Mouse (Mus musculus) left cerebral cortex, postnatal 14 days (tissue): ENCODE data around the gene Tmem171. TPM values are rescaled to one million over a fixed set of nuclear protein-coding genes. Genes with fewer than 3 reads are reported as not detected.

Experiments used
- DNase-seq, 2 experiments: peaks; one replicate each; pipeline ENCODE4 v3.0.0; 2021 to 2022; ENCODE audit warnings: low spot score in 2 of 2, mixed read lengths in 1 of 2
- intact Hi-C: fragments of 180-260 bp; cut with DNase I; formaldehyde crosslinking; loops from one replicate; pipeline ENCODE4 v1.15.1; 2025
- long read RNA-seq, 2 experiments: library from polyadenylated mRNA; stranded (forward); transcript quantifications; one replicate each; pipeline ENCODE4 v2.0.0; 2021
- total RNA-seq, 2 experiments: library from RNA; stranded (reverse); gene quantifications; 2 replicates each; pipeline ENCODE4 v1.2.3; 2021

The Tmem171 gene
- total RNA-seq: under 1 TPM; 0.31 to 0.38 TPM
- long read RNA-seq, experiment 1: 0 reads
- long read RNA-seq, experiment 2: 0 reads

DNA sequence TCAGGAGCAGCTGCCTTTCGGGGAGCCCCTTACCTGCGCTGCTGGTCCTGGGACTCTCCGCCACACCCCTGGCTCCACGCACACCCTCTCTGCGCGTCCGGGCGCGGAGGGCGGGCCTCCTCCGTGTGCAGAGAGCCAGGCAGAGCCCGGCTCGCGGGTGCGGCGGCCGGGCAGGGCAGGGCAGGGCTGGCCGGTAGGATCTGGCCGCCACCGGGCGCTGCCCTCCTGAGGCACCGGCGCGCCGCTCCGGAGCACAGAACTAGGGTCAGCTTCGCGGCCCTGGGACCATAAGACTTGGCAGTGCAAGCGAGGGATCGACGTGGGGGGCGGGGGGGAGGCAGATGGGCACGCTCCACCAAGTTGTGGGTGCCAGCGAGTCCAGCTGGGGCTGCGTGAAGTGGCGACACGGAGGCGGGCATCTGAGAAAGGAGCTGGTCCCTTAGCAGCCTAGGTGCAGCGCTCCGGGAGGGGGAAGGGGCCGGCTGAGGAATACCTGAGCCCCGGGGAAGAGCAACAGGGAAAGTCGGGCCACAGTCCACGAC lies at the start of gene Tmem171:
Gene Tmem171, minus strand, starts transcription at position 62 of the 542 bp plus-strand sequence.
- no peak for DNase-seq
- intact Hi-C loops: no loop called here

DNA sequence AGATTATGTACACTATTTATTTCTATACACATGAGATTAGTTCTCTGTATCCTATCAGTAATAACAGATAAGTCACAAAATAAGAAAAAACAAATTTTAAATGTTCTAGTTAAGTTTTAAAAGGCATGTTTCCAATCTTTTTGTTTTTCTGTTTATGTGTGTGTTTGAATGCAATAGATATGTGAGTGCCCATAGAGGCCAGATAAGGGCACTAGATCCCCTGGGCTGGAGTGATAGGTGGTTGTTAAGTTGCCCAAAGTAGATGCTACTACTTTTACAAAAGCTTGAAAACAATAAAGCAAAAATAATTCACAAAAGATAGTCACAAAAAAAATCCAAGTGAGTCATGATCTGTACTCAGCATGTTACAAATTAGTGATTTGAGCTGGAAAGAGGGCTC lies 49.2 kb upstream of the Tmem171 start:
- DNase-seq: no peak
- intact Hi-C loops: no loop called here

DNA sequence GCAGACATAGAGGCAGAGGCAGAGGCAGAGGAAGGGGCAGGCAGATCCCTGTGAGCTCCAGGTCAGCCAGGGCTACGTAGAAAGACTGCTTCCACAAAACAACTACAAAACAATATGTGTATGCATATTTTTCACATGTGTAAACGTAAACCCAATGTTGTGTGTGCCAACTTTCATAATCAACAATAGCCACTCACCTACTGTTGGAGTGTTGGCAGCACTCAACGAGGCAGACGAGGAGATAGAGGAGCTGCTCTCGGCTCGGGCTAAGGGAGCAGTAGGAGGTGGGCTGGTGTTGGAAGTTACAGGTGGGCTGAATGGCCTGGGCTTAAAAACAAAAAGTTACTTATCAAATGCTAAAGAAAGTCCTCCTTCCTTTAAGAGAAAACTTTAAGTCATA lies 48.6 kb upstream of the Tmem171 start:
- DNase-seq: no peak
- intact Hi-C loops: no loop called here

DNA sequence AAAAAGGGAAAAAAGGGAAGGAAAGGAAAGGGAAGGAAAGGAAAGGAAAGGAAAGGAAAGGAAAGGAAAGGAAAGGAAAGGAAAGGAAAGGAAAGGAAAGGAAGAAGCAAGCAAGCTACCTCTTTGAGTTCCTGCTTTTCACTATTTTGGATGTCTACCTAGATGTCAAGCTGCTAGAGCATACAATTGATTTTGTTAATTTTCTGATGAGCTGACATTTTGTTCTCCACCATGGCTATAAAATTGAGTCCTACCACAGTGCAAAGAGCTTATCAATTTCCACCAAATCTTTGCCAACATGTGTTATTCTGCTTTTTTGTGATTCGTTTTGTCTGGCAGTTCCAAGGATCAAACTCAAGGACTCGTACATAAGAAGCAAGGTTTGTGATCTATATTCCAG lies 43.6 kb upstream of the Tmem171 start:
- intact Hi-C loops: no loop called here
- no peak for DNase-seq

DNA sequence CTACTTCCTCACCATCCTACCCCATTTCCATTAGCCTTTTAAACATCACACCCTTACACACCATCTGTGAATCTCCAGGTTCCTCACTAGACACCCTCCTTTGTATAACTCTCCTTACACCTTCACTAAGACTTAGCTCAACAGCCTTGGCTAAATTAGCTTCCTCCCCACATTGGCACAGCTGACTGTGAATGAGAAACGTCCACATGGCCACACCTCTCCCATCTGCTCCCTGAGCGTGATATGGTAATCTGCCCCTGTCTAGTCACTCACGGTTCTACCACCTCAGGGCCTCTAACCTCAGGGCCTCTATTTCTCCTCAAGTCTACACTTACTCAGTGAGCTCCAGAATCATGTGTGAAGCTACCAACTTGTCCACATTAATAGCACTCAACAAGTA lies 38.7 kb upstream of the Tmem171 start:
- DNase-seq: no peak
- intact Hi-C loops: no loop called here

DNA sequence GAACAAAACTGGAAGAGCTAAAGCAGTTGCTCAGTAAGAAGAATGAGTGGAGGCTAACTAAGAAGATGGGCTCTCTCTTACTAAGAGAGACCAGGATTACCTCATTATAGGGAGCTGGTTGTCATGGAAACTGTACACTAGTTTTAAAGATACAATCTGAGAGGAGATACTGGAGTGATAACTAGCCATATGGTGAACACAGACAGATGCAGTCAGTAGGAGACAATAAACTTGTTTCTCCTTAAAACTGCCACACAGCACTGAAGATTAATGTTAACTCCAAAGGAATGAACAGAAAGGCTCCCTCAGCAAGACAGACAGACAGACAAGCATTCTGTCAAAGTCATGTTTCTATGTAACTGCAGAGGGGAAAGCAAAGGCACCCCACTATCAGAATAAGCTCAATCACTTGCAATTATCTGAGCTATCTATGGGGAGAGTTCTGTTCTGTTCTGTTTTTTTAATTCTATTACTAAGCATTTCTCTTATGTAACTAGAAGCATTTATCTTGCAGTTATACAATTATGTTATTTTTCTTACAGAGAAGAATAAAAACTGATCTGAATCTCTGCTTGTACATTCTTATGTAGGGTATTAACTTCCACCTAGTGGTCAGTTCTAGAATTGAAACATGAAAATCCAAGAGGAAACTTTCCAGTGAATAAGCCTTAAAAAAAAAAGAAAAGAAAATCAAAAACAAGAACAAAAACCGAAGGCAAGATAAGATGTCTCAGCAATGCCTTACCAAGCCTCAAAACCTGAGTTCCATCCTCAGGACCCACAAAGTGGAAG lies 34.8 kb upstream of the Tmem171 start:
- DNase-seq: peak in 1 of 2 experiments; percentile 33
- intact Hi-C loops: no loop called here

DNA sequence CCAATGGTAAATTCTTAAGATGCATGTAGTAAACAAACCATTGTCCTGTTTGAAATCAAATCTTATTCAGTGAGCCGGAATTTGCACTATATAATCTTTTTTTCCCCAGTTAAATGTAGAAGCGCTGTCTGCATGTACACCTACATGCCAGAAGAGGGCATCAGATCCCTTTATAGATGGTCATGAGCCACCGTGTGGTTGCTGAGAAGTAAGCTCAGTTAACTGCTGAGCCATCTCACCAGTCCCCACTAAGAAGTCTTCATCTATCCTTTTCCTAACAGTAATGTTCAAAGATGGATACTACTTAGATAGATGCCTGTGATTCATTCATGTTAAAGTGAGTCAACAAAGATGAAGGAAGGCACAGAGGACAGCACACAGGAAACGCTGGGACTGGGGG lies 31.9 kb upstream of the Tmem171 start:
- intact Hi-C loops: loop anchor here (2.0 kb wide), 1 partner anchor 86 kb away; no protein-coding TSS in a partner anchor
- DNase-seq: peak; percentile 46 to 64

DNA sequence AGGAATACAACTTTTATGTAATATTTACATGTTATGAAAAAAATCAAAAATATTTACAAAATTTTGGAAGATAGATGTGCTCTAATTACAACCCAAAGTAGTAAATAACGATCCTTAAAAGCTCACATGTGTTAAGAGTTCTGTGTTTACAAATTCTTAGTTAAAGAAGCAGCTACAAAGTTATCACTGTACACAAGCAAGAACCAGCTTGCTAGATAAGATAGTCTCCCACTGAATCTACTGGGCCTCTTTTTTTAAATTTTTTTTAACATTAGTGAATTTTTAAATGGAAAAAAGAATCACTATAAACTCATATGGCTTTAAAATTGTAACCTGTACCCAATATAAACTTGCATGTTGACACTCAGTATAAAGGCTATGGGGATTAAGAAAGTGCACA lies 28.8 kb upstream of the Tmem171 start:
- DNase-seq: no peak
- intact Hi-C loops: no loop called here

DNA sequence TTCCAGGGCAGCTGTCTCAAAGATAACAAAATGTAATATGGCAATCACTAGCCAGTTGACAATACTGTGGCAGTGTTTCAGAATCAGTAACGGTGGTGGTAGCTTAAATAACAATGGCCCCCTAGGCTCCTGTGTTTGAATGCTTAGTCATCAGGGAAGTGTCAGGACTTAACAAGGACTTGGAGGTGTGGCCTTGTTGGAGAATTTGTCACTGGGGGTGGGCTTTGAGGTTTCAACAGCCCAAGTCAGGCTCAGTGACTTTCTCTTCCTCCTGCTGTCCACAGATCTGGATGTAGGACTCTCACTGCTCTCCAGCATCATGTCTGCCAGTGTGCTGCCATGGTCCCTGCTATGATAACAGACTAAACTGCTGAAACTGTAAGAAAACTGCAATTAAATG lies 27.7 kb upstream of the Tmem171 start:
- no peak for DNase-seq
- intact Hi-C loops: no loop called here

DNA sequence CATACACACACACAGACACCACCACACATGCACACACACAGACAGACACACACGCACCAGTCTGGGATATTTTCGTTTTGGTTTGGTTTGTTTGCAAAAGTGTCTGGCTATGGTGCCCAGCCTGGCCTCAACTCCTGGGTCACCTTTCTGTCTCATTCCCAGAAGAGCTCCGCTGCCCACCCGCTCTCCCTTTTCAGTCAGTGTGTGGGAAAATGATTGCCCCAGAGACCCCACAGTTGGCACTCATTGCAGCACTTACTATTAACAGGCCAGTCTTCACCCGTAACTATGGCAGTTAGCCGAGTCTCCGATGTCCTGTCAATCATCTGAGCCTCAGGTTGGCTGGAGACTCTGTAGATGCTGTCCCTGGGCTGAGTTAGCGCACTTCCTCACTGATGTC lies 21.5 kb upstream of the Tmem171 start:
- intact Hi-C loops: no loop called here
- no peak for DNase-seq

DNA sequence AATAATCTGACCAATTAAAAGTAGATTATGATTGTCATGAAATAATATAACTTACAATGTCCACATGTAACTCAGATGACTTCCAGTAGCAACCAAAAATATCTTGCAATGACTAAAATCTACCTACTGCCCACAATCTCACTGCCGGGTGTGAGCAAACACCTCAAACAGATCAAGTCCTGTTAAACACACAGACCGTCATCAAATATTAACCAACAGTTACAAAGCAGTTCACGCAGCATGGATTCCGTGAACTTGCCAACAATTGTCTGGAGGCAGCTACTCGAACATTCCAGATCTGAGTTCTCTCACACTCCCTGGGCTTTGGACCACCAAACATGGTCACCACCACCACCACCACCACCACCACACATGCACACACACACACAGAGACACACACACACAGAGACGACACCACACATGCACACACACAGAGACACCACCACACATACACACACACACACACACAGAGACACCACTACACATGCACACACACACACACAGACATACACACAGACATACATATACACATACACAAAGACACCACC lies 20.9 kb upstream of the Tmem171 start:
- intact Hi-C loops: no loop called here

DNA sequence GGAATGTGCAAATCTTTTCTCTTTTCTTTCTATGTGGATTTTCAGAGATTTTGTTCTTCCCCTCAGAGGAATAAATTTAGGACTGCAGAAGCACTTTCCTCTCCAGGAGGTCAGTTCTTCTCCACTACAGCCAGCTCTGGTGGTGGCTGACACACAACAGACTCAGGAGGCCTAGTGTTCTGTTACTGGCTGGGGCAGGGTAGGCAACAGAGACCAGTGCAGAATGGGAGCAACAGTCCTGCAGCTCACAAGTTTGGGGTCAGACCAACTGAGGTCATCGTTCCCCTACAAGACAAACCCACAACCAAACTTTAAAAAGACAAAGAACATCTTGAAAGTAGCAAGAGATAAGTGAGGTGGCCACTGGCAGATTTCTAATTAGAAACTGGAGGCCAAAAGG lies 16.0 kb upstream of the Tmem171 start:
- no peak for DNase-seq

More for the DNA sequence above, 20.9 kb upstream of the Tmem171 start:
- DNase-seq: no peak

DNA sequence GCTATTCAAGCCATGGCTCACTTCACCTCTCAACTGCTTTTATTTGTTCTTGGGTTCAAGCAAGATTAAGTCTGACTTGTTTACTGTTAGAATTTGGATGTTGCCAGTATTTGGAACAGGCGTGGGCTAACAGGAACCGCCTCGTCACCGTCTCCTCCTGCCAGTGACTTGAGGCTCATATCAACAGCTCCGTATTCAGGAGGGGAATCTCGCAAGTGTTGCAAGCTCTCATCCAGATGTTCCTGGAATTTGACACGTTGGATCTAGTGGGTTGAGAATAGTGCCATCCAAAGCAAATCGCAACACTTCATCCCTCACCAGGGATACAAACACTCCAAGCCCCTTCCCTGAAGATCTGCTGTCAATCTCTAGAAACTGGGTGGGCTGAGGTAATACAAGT lies 15.6 kb upstream of the Tmem171 start:
- DNase-seq: no peak
- intact Hi-C loops: no loop called here

More for the DNA sequence above, 16.0 kb upstream of the Tmem171 start:
- intact Hi-C loops: no loop called here

DNA sequence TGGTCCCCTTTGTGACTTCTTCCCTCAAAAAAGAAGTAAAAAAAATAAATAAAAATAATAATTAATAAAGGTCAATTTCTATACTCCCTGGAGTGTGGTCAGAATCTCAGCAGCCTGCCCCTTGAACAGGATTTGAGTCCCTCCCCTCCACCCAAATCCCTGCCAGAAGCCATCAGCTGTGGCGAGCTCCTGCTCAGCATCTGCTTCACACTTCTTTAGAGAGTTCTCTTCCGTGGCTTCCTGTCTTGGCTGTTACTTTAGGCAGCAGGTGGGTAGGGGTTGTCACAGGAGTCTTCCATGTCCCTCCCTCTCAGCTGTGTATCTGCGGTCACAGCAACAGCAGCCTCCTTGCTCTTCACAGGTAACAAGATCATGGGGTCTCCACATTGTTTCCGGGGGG lies 10.9 kb upstream of the Tmem171 start:
- intact Hi-C loops: no loop called here
- no peak for DNase-seq

DNA sequence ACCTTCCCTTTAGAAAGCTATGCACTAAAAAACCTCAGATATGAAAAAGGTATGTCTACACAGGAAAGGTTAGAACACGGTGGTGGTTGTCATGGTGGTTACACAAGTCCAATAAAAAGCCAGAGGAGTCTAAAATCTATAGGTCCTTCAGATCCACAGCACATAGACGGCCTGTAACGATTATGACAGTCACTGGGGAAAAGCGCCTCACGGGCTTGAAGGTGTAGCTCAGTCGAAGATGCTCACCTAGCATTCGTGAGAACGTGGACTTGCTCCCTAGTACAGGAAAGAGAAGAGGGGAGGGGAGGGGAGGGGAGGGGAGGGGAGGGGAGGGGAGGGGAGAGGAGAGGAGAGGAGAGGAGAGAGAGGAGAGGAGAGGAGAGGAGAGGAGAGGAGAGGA lies 9.2 kb upstream of the Tmem171 start:
- intact Hi-C loops: no loop called here
- no peak for DNase-seq

DNA sequence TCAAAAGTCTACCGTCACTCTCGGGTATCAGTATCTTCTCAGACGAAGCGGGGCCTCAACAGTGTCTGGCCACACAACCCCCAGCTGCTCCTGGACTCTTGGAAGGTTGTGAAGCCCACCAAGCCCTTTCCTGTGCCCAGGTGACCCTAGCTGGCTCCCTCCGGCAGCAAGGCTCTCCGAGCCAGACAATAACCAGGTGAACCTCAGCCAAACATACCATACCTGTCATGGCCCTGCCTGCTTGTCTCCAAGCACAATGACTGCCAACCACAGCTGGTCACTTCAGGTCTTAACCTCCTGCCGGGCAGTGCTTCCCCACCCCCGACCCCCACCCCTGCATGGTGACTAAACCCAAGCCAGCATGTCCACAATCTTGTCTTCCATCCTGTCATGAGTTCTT lies 7.7 kb upstream of the Tmem171 start:
- intact Hi-C loops: no loop called here
- DNase-seq: no peak

DNA sequence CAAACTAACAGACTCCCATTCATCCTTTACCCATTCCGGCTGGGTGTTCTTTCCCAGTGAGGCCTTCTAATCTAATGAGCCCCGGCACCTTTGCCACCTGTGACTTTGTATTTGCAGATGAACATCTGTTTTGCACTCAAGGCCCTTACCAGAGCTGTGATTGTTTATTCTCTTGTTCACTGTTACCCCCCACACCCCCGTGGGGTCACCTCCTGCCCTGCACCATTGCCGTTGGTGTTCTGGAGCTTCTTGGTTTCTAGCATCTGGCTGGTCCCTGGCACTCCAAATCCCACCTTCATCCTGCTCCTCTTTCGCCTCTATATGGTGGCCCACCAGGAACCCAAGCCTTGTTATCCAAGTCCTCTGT lies 6.7 kb upstream of the Tmem171 start:
- DNase-seq: no peak
- intact Hi-C loops: no loop called here

DNA sequence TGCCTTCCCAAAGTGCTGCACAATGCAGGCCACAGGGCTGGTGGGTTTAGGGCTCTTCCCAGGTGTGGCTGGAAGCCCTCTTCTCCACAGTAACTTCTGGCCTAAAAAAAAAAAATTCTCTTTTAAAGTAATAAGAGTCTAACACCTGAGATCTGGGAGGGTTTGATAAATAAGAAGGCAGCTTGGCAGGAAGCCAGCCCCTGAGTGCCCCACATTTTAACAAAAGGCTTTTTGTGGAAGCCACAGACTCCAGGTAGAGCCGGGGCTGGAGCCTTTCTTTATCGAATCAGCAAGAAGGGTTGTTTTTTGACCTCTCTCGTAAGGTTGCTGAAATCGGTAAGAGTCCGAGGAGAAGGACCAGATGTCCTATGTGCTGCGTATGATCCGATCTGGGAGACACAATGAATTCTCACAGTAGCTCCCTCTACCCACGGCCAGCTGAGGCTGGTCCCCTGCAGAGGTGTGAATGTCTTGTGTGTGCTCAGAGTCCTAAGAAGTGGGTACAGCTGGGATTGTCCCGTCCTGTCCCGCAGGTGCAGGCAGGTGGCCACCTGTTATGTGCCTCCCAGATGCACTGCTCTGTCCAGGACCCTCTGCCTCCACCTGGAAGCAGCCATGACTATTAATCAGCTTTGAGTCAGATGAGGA lies 6.2 kb upstream of the Tmem171 start:
- intact Hi-C loops: no loop called here
- no peak for DNase-seq

DNA sequence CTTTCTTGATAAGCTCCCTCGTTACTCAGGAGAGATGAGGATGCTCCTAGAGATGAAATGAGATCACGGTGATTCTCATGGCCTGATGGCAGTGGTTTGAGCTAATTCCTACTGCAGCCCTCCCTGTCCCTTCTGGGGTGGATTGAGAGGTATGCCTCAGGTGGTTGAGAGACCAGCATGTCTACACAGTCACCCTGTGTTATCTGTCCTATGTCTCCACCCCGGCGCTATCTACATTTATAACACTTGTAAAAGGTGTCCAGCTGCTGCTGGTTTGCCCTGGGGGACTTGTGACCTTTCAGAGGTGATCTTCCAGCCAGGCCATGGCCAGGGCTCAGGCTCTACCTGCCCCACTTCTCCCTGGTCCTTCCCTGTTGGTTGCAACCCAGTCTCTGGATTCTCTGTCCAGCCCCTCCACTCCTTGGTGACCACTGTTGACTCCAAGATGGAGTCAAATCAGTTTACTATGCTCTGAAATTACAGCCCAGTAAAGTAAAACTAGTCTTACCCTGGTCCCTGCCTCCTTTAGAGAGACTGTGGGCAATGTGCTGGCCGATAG lies 5.4 kb upstream of the Tmem171 start:
- intact Hi-C loops: no loop called here
- no peak for DNase-seq

DNA sequence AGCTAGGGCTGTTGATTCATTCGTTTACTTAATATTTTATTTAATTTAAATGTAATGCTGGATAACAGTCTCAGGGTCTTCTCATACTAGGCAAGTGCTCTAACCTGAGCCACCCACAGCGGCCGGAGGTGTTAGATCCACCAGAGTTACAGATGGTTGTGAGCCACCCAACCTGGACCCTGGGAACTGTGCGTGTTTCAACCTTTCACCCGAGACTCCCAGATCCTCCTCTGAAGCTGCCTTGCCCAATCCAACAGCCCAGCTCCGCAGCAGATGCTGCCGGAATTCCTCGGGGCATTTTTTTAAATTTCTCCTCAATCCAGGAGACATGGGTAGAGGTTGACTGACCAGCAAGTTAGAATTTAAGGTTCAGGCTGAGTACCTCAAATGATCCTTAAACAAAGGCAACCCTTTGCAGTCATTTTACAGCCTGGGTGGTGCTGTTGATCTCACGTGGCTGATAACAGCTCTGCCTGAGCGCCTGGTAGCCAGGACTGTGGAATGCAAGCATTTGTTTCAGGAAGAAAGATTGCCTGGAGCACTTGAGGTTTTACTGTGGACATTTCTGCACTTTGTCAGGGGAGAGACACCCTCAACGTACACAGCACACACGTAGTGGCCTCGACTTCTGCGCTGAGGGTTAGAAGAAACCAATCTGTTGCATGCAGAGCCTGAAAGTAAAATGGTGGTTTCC lies 4.6 kb upstream of the Tmem171 start:
- no peak for DNase-seq
- intact Hi-C loops: no loop called here
